Mouse (Mus musculus): ENCODE results near the gene Coro7.
A peak's percentile ranks its signal among the peaks of the same experiment; 100 is the strongest.
"Not testable (repeated sequence)": the region's sequence is repeated elsewhere in the genome, so short reads cannot be mapped to it uniquely, and the experiment has no call there.

The Coro7 gene

GRCm38 (mm10) chr16:4679121-4680018, at the start of gene Coro7:
Coro7 (minus strand) TSS chr16:4679777.
- peak; percentile 92 to 95 for DNase-seq

GRCm38 (mm10) chr16:4727963-4728362, 48.4 kb upstream of the Coro7 start:
- no peak for DNase-seq

GRCm38 (mm10) chr16:4727526-4727925, 47.9 kb upstream of the Coro7 start:
- no peak for DNase-seq

- no peak for DNase-seq
Measured at GRCm38 (mm10) chr16:4726528-4727128, 47.1 kb upstream of the Coro7 start.

GRCm38 (mm10) chr16:4725780-4726527, 46.4 kb upstream of the Coro7 start, which contains the start of gene Hmox2:
Hmox2 (plus strand) TSS chr16:4726361.
- peak; percentile 97 to 98 for DNase-seq

- no peak for DNase-seq
Measured at GRCm38 (mm10) chr16:4725266-4725665, 45.7 kb upstream of the Coro7 start.

GRCm38 (mm10) chr16:4722915-4723209, 43.3 kb upstream of the Coro7 start:
- no peak for DNase-seq

GRCm38 (mm10) chr16:4722128-4722914, 42.7 kb upstream of the Coro7 start:
- no peak for DNase-seq

- peak; percentile 85 to 89 for DNase-seq
Measured at GRCm38 (mm10) chr16:4718753-4719518, 39.4 kb upstream of the Coro7 start, which contains the start of gene Nmral1. Nmral1 (minus strand) TSS chr16:4719356.

- peak; percentile 17 to 31 for DNase-seq
Measured at GRCm38 (mm10) chr16:4717866-4718265, 38.3 kb upstream of the Coro7 start.

GRCm38 (mm10) chr16:4713861-4714710, 34.5 kb upstream of the Coro7 start:
- peak; percentile 12 to 15 for DNase-seq

- no peak for DNase-seq
Measured at GRCm38 (mm10) chr16:4711173-4711572, 31.6 kb upstream of the Coro7 start.

- DNase-seq: no peak
Measured at GRCm38 (mm10) chr16:4705541-4705940, 26.0 kb upstream of the Coro7 start.

- no peak for DNase-seq
Measured at GRCm38 (mm10) chr16:4702646-4703045, 23.1 kb upstream of the Coro7 start.

GRCm38 (mm10) chr16:4701211-4701610, 21.6 kb upstream of the Coro7 start:
- DNase-seq: no peak

GRCm38 (mm10) chr16:4689371-4689770, 9.8 kb upstream of the Coro7 start:
- DNase-seq: not testable (repeated sequence)

- no peak for DNase-seq
Measured at GRCm38 (mm10) chr16:4684457-4684791, 4.8 kb upstream of the Coro7 start.

- DNase-seq: peak; percentile 99
Measured at GRCm38 (mm10) chr16:4683581-4684456, 4.2 kb upstream of the Coro7 start.

GRCm38 (mm10) chr16:4683193-4683580, 3.6 kb upstream of the Coro7 start:
- DNase-seq: no peak

GRCm38 (mm10) chr16:4682628-4683179, 3.1 kb upstream of the Coro7 start:
- DNase-seq: no peak

All from cerebellum, postnatal 10 days (tissue).